Mouse (Mus musculus) kidney, postnatal 4 days (tissue): ENCODE results near the gene Mchr1.

ENCODE experiments used
- DNase-seq, 2 experiments: peaks; one replicate each; pipeline ENCODE4 v3.0.0; 2021; ENCODE audit warnings: mixed read lengths in 2 of 2

Gene Mchr1

DNA sequence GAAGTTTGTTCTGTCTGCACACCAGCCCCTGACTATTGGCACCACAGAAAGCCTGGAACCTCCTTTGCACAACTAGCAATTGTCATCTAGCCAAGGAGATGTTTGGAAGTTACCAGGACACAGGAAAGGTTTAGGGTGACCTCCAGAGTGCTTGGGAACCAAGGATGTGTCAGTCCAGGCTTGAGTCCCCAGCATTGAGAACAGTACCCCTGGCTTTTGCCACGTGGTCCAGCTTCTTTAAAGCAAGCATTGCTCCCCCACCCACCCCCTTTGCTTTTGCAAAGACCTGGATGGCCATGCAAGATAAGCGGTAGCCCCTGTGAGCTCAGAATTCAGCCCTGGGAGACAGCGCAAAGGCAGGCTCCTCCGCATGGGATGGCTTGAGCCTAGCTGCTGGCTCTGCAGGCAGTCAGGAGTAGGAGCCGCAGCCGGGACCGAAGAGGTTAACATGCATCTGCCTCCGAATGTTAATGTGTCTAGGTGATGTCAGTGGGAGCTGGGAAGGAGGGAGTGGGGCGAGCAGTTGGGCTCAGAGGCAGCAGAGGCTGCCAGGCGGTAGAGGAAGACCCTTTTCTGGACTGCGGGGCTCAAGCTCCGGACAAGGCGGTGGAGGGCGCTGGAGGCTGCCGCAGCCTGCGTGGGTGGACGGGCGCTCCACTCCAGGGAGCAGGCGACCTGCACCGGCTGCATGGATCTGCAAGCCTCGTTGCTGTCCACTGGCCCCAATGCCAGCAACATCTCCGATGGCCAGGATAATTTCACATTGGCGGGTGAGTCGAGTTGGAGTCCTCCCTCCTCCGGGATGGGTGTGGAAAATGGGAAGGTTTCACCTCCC, at the start of gene Mchr1:
TSS of gene Mchr1 (plus strand) at position 414 of the 835 bp plus-strand sequence.
- DNase-seq, result peak; percentile 72 to 81

DNA sequence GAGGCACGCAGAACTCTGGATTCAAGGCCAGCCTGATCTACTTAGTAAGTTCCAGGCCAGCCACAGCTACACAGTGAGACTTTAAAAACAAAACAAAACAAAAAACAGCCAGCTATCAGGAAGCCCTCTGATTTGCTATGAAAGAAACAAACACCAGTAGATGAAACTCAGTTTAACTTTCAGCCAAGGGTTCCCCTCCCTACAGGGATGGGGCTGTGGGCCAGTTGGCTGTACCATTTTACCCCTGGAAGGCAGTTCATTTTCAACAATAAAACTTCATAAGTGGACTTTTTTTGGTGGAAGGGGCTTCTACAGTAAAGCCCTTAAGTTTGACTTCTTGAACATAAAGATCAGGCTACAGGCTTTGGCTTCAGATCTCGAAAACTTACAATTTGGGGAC, 46.2 kb upstream of the Mchr1 start:
- no peak for DNase-seq

GRCm38 (mm10) chr15:81190011-81190629, 45.2 kb upstream of the Mchr1 start:
- no peak for DNase-seq

- peak; percentile 99 for DNase-seq
These were observed 44.6 kb upstream of the Mchr1 start, which contains the start of gene Mrtfa for GRCm38 (mm10) chr15:81190630-81191178. Gene Mrtfa, minus strand, starts transcription at chr15:81190757.

GRCm38 (mm10) chr15:81191303-81191702, 44.0 kb upstream of the Mchr1 start:
- no peak for DNase-seq

DNA sequence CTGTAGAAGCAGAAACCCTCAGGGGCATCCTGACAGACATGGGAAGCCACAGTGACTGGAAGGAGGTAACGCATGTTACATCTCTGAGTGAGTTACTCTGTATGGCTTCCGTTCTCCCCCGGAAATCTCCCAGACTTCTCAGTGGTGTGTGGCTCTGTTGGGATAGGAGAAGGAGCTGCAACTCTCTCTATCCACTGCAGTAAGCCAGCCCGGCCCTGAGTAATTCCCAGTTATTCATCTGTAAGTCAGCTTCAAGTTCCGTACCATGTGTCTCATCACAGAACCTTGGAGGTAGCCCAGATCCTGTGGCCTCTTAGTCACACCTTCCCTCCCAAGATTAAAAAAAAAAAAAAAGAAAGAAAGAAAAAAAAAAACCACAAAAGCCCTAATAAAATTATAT, 43.0 kb upstream of the Mchr1 start:
- DNase-seq, result peak; percentile 8 to 13

- no peak for DNase-seq
These were observed 42.4 kb upstream of the Mchr1 start for GRCm38 (mm10) chr15:81192858-81193257.

- DNase-seq, result no peak
These were observed 40.5 kb upstream of the Mchr1 start for GRCm38 (mm10) chr15:81194791-81195190.

DNA sequence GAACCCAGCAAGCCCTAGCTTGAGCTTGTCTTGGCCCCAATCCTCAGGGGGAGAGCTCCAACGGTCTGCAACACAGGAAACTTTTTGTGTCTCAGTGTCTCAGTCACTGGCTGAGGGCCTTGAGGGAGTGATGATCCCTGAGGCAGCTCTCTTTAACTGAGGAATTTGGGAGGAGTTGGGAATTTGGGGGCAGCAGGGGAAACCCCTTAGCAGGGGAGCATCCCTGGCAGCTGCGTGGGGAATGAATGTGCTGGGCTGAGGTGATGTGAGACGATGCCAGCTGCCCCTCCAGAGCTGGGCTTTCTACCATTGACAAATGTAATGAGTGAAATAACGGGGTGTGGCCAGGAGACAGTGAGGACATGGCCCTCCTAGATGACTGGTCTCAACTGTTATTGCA, 39.9 kb upstream of the Mchr1 start:
- no peak for DNase-seq

DNA sequence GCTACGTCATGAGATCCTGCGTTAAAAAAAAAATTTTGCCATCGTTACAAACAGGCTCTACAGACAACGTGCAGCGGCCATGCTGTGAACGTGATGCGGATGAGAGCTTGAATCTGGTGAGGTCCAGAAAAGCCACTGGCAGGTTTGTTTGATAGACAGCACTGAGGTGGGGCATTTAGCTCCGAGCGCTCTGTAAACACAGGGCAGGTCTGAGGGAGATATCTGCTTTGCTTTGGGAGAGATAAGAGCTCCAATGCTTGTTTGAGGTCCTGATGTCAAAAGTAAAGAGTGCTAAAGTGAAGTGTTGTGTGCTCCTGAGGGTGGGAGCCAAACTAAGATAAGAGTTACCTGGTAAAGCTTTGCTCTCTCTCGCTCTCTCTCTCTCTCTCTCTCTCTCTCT, 38.1 kb upstream of the Mchr1 start:
- DNase-seq, result no peak

DNA sequence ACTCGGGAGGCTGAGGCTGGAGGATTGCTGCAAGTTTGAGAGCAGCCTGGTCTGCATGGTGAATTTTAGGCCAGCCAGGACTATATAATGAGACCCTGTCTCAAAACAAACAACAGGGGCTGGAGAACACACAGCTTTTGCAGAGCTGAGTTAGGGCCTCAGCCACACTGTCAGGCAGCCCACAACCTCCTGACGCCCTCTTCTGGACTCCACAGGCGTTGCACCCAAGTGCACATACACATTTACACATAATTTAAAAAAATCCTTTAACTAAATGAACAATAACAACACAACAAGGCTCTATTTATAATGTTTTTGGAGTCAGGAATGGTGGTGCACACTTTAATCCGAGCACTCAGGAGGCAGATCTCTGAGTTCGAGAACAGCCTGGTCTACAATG, 36.9 kb upstream of the Mchr1 start:
- DNase-seq, result no peak

- DNase-seq, result peak; percentile 85 to 86
These were observed 35.8 kb upstream of the Mchr1 start for GRCm38 (mm10) chr15:81199372-81199959.

- DNase-seq, result no peak
These were observed 32.8 kb upstream of the Mchr1 start for GRCm38 (mm10) chr15:81202462-81202861.

DNA sequence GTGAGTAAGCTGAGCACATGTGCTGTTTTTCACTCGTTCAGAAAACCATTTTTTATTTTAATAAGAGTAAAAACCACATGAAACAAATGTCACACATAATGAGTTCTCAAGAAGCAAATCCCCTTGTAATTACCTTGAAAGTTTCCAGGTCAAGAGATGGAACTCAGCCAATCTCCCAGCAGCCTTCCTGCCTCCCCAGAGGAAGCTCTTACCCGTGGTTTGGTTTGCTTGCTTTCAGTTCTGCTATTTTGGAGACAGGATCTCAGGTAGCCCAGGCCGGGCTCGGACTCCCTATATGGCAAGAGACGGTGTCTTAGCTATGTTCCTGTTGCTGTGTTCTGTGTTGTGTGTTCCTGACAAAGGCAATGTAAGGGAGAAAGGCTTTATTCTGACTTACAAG, 24.8 kb upstream of the Mchr1 start:
- no peak for DNase-seq

DNA sequence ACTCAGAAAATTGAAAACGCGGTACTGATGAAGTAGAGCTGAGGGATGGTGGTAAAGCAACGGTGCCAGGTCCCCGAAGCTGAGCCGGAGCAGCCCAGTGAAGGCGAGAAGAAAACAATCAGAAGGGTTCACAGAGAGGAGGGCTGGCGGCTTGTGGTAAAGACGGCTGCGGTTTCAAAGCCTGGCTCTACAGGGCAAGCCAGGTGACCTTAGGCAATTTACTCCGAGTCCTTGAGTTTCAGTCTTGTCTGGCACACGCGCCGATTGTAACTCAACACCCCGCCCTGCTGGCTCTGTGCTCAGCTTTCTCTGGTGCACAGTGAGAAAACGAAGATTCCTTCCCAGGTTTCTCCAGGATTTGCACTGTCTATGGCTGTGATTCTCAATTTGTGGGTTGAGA, 22.3 kb upstream of the Mchr1 start:
- peak; percentile 22 to 45 for DNase-seq

DNA sequence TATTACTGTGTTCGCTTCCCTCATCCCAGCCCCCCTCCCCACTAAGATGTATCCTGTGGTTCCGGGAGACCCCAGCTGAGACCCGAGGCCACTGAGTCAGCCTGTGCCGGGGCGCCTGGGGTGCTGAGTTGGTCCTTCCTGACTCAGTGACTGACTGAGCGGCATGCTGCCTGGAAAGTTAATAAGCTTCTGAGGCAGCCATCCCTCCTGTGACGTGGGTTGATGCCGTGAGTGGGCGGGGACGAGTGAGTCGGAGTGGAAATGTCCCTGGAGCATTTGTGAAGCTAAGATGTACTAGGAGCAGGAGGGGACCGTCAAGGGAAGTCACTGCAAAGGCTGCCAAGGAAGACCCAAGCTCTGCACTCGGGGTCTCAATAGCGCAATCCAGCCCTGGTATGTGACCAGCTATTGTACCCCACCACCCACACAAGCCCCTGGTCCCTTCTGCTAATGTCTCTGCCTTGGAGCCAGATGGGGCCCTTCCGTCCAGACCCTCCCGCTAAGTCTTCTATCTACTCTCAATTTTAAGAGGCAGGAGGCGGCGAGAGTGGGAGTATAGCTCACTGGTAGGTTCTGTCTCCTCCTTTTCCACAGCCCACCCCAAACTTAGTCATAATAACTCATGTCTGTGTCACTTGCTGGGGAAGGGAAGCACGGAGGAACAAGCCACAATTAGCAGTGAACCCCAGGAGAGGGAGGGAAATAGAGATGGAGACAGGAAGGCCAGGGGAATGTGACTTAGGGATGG, 18.2 kb upstream of the Mchr1 start:
- DNase-seq, result peak; percentile 23 to 45

DNA sequence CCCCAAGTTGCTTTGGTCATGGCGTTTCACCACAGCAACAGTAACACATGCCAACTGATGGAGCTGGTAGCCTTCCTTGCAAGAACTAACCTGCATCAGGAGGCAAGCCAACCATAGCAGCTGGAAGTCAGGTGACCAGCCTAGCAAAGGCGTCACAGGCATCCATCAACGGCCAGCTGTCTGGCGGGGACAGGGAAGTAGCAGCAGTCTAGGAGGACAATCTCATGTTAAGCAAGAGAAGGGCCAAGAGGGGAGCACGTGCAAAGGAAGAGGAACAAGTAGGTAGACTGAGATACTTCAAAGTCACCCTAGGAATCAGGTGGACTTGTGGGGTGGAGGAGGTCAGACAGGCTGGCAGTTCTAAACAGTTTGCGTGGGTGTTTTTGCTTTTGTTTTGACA, 16.2 kb upstream of the Mchr1 start:
- no peak for DNase-seq

DNA sequence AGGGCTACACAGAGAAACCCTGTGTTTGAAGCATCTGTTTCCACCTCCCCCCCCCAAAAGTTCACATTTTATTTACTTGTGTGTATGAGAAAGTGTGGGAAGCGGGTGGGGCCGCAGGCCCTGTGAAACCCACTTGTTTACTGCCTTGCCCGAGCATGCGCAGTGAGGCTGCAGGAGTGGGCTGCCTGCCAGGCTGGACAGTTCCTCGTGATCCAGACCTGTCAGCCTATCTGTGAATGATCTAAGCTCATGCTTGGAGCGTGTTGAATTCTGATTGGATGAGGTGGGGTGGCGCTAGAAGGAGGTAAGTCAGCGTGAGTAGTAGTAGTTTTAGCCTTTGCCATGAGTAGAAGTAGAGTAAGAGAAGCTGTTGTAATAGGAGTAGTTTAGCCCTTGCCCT, 15.2 kb upstream of the Mchr1 start:
- DNase-seq, result peak; percentile 40 to 43

DNA sequence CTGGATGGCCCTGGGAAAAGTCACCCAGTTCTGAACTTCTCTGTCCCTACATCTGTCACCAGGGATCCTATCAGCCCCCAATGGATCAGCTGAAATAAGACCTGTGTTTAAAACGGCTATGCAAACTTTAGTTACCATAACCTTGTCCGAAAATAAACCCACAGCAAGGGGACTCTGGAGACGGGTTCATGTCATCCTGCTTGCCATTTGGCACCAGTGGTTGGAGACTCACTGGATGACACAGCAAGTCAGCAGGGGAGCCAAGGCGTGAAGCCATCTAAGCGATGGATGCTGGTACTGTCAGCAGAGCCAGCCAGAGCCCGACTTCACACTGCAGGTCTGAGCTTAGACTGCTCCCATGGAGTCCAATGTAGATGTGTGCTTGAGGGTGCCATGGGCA, 13.9 kb upstream of the Mchr1 start:
- DNase-seq, result no peak

- DNase-seq, result no peak
These were observed 10.3 kb upstream of the Mchr1 start for GRCm38 (mm10) chr15:81225016-81225415.

- DNase-seq, result no peak
These were observed 9.6 kb upstream of the Mchr1 start for GRCm38 (mm10) chr15:81225732-81226131.

DNA sequence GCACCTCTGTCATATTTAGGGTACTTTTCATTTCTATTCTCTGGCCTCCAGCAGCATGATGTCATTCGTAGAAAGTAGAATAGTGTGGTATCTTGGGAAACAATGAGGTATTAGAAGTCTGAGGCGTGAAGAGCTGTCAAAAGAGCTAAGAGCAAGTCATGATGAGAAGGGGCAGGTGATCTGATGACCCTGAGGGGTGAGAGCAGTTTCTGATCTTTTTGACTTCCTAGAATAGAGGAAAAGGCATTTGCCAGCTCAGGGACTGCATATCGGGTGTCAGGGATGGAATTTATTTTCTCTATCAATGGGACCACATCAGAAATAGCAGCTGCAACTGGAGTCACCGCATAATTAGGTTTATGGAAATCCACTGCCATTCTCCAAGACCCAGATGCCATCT, 8.5 kb upstream of the Mchr1 start:
- no peak for DNase-seq

DNA sequence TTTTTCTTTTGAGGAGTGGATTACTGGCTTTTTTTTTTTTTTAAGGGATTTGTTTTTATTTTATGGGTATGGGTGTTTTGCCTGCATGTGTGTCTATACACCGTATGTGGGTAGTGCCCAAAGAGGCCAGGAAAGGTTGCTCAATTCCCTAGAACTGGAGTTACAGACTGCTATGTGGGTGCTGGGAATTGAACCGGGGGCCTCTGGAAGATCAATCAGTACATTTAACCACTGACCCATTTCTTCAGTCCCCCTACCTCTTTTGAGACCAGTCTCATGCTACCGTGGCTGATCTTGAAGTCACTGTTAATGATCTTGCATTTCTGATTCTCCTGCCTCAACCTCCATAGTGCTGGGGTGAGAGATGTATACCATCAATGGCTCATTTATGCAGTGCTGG, 8.0 kb upstream of the Mchr1 start:
- no peak for DNase-seq
